Comparison of ENCODE assay signal across 28 mouse cellular contexts in genomic region chr3:70321161-70321657, GRCm38 (mm10).
"Had no signal": no experiment of that assay in that cellular context is flagged by ENCODE, and none has a peak within 500 bp of the region (broad histone marks: within the 10 kb centered on the region; RNA-seq: fewer than 3 reads in every experiment).

No protein-coding gene starts in this region.

- H3K4me2 ChIP-seq: embryonic facial prominence, embryonic 12.5 days; embryonic facial prominence, embryonic 13.5 days; embryonic facial prominence, embryonic 15.5 days; forebrain, embryonic 12.5 days; forebrain, embryonic 13.5 days; forebrain, embryonic 15.5 days had no signal

- H3K27me3 ChIP-seq: embryonic facial prominence, embryonic 12.5 days; embryonic facial prominence, embryonic 13.5 days; embryonic facial prominence, embryonic 15.5 days; forebrain, embryonic 12.5 days; forebrain, embryonic 13.5 days; forebrain, embryonic 15.5 days had no signal

- H3K27ac ChIP-seq: embryonic facial prominence, embryonic 10.5 days; embryonic facial prominence, embryonic 12.5 days; embryonic facial prominence, embryonic 13.5 days; embryonic facial prominence, embryonic 15.5 days; forebrain, embryonic 10.5 days; forebrain, embryonic 12.5 days; forebrain, embryonic 13.5 days; forebrain, embryonic 15.5 days; gastrocnemius, adult 2 months; heart, adult 2 months had no signal

- H3K4me1 ChIP-seq: embryonic facial prominence, embryonic 10.5 days; embryonic facial prominence, embryonic 12.5 days; embryonic facial prominence, embryonic 13.5 days; embryonic facial prominence, embryonic 15.5 days; forebrain, embryonic 10.5 days; forebrain, embryonic 12.5 days; forebrain, embryonic 13.5 days; forebrain, embryonic 15.5 days had no signal

- H3K4me3 ChIP-seq: embryonic facial prominence, embryonic 10.5 days; embryonic facial prominence, embryonic 12.5 days; embryonic facial prominence, embryonic 13.5 days; embryonic facial prominence, embryonic 15.5 days; erythroblast, embryonic 14.5 days; forebrain, embryonic 10.5 days; forebrain, embryonic 12.5 days; forebrain, embryonic 13.5 days; forebrain, embryonic 15.5 days; gastrocnemius, adult 2 months; heart, adult 2 months had no signal

- H3K9me3 ChIP-seq: embryonic facial prominence, embryonic 10.5 days; embryonic facial prominence, embryonic 12.5 days; embryonic facial prominence, embryonic 13.5 days; embryonic facial prominence, embryonic 15.5 days; forebrain, embryonic 10.5 days; forebrain, embryonic 12.5 days; forebrain, embryonic 13.5 days; forebrain, embryonic 15.5 days had no signal

- ATAC-seq: forebrain, embryonic 13.5 days; forebrain, embryonic 14.5 days; forebrain, embryonic 15.5 days; forebrain, embryonic 16.5 days; forebrain, postnatal 0 days had no signal

- H3K36me3 ChIP-seq: embryonic facial prominence, embryonic 10.5 days; embryonic facial prominence, embryonic 12.5 days; embryonic facial prominence, embryonic 13.5 days; embryonic facial prominence, embryonic 15.5 days; forebrain, embryonic 10.5 days; forebrain, embryonic 12.5 days; forebrain, embryonic 15.5 days had no signal

- DNase-seq: cerebellum, adult 8-10 months; cerebellum, adult 9-10 months; cerebellum, adult 9-11 months; cerebellum, postnatal 10 days; cerebellum, postnatal 14 days; cerebellum, postnatal 25 days; cerebellum, postnatal 36 days; embryo, embryonic 11 days; forebrain, postnatal 0 days; gastrocnemius, adult 2 months; gastrocnemius, postnatal 10 days; gastrocnemius, postnatal 14 days; gastrocnemius, postnatal 25 days; gastrocnemius, postnatal 36 days; heart, adult 11 months; heart, adult 18-20 months; heart, adult 2 months had no signal

- H3K9ac ChIP-seq: embryonic facial prominence, embryonic 12.5 days; embryonic facial prominence, embryonic 13.5 days; embryonic facial prominence, embryonic 15.5 days; forebrain, embryonic 12.5 days; forebrain, embryonic 13.5 days; forebrain, embryonic 15.5 days; forebrain, postnatal 0 days had no signal
